Mouse (Mus musculus) hindbrain, postnatal 0 days (tissue): ENCODE measurements around the gene Ndufb8. TPM values are rescaled to one million over a fixed set of nuclear protein-coding genes. Genes with fewer than 3 reads are reported as not detected.

ENCODE experiments used
- ATAC-seq: fragments of 200-750 bp; cut with Nextera tagmentation; 2 replicates; pipeline ENCODE4 v1.8.0; 2017; ENCODE audit warnings: mild to moderate bottlenecking, moderate TSS enrichment, moderate library complexity
- DNase-seq: peaks from one replicate; pipeline ENCODE4 v3.0.0-alpha.2; 2015; ENCODE audit warnings: low spot score
- H3K27ac ChIP-seq: fragments of 300-500 bp; sonication (generic); 2 replicates; pipeline ENCODE4 v1.5.1; 2014; ENCODE audit warnings: mild to moderate bottlenecking
- H3K27me3 ChIP-seq: fragments of 300-500 bp; sonication (generic); 2 replicates; pipeline ENCODE4 v1.6.1; 2014; ENCODE audit warnings: low read length, mixed read lengths; ENCODE audit not compliant: insufficient read depth
- H3K36me3 ChIP-seq: fragments of 300-500 bp; sonication (generic); 2 replicates; pipeline ENCODE4 v1.6.1; 2014; ENCODE audit warnings: low read length, mixed read lengths; ENCODE audit not compliant: insufficient read depth
- H3K4me1 ChIP-seq: fragments of 300-500 bp; sonication (generic); 2 replicates; pipeline ENCODE4 v1.6.1; 2014; ENCODE audit warnings: antibody characterized with exemption, low read length, mixed read lengths; ENCODE audit not compliant: insufficient read depth
- H3K4me2 ChIP-seq: fragments of 300-500 bp; sonication (generic); 2 replicates; pipeline ENCODE4 v1.6.1; 2014; ENCODE audit warnings: low read depth, mild to moderate bottlenecking, low read length, moderate library complexity, mixed read lengths
- H3K4me3 ChIP-seq: fragments of 300-500 bp; sonication (generic); 2 replicates; pipeline ENCODE4 v1.5.1; 2014; ENCODE audit warnings: low read length
- H3K9ac ChIP-seq: fragments of 300-500 bp; sonication (generic); replicated peaks from 2 replicates; pipeline ENCODE4 v1.6.1; 2014; ENCODE audit warnings: mild to moderate bottlenecking, low read length, moderate library complexity, mixed read lengths
- H3K9me3 ChIP-seq: fragments of 300-500 bp; sonication (generic); 2 replicates; pipeline ENCODE4 v1.6.1; 2016; ENCODE audit warnings: low read length, mixed read lengths
- CTCF ChIP-seq: IDR thresholded peaks from 2 replicates; pipeline ENCODE4 v1.5.1; 2016; ENCODE audit warnings: antibody characterized with exemption, control low read depth, low read depth
- WGBS: fragments of 180-500 bp; shearing (Covaris S2); extraction: QIAGEN DNeasy Blood & Tissue Kit; methylation state at CpG from one replicate; pipeline ENCODE4 v1.1.7; 2014; 5-methylcytosine and 5-hydroxymethylcytosine counted together
- polyA plus RNA-seq: library from polyadenylated mRNA; unstranded; fragments of >200 nt; fragmentation: Nextera tagmentation; extraction: Ambion mirVana; gene quantifications from 2 replicates; pipeline ENCODE4 v1.2.1, GENCODE M21; 2015
- total RNA-seq: library from RNA; depleted of rRNA; stranded (reverse); fragments of >200 nt; gene quantifications from 2 replicates; pipeline ENCODE4 v1.2.3, GENCODE M21; 2014; rRNA removed

Ndufb8 gene
- total and polyA plus RNA-seq, 2 experiments from 2014 or later: 500 to 959 TPM

DNA sequence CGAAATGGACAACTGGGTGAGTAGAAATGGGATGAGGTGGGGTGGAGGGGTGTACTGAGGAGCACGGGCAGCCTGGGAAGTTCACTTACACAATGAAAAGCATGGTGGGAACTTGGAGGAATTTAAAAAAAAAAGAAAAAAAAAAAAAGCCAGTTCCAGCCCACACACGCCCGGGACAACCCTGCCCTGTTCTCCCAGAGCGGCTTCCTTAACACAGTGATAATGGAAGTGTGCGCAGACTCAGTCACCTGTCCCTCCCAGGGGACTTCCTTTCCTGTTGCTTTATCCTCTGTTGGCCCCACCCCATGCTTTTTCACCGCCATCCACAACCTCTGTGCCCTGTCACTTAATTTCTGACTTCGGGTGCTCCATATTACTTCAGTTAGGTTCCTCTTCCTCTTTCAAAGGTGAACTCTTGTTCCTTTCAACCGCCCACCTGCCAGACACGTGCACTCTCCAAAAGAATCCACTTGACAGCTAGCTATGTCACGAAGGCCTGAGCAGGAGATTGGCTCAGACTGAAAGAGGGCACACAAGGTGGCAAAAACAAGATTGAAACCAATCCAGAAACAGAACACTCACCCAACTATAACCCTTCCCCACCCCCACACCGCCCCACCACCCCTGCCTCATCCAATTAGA is 44.6 kb downstream of the Ndufb8 start:
- H3K27me3 ChIP-seq: peaks cover 68% of the 10 kb centered on the region
- ATAC-seq (no peak), DNase-seq (no peak)
- WGBS: 6% methylated on average over 12 of the region's 12 CpGs
- H3K9ac ChIP-seq: no peak overlapping the region
- no peak for TF ChIP-seq CTCF
- peaks cover 4% of the 10 kb centered on the region for H3K4me1 ChIP-seq
- H3K36me3 ChIP-seq: no peaks in the 10 kb centered on the region
- H3K4me2 ChIP-seq: peak overlapping the region; percentile 76
- peak overlapping the region; percentile 45; the same call in 1 of the 2 replicates for H3K4me3 ChIP-seq
- H3K27ac ChIP-seq: no peak overlapping the region
- H3K9me3 ChIP-seq: no peaks in the 10 kb centered on the region

DNA sequence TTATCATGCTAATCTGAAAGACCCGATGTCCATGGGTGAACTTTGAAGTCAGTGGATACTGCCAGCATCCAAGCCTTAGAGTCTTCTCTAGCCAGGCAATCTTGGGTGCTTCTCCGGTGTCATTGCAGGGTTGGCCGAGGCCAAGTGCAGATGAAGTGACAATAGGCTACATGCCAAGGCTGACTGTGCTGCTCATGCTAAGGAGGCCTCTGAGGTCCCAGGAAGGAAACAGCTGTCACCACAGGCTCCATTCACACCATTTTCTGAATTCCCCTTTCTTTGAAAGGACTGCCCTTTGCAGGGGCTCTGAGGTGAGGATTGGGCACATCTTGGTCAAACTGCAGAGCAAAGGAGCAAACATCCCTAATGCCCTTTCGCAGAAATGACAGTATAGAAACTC is 52.5 kb downstream of the Ndufb8 start:
- H3K36me3 ChIP-seq: no peaks in the 10 kb centered on the region
- DNase-seq (no peak), ATAC-seq (no peak)
- no peak for TF ChIP-seq CTCF
- no peaks in the 10 kb centered on the region for H3K9me3 ChIP-seq
- H3K4me2 ChIP-seq: no peak overlapping the region
- 70% methylated on average over 4 of the region's 4 CpGs for WGBS
- H3K4me3 ChIP-seq: no peak overlapping the region
- H3K27ac ChIP-seq: no peak overlapping the region
- no peak overlapping the region for H3K9ac ChIP-seq
- no peaks in the 10 kb centered on the region for H3K4me1 ChIP-seq
- peaks cover 28% of the 10 kb centered on the region for H3K27me3 ChIP-seq

DNA sequence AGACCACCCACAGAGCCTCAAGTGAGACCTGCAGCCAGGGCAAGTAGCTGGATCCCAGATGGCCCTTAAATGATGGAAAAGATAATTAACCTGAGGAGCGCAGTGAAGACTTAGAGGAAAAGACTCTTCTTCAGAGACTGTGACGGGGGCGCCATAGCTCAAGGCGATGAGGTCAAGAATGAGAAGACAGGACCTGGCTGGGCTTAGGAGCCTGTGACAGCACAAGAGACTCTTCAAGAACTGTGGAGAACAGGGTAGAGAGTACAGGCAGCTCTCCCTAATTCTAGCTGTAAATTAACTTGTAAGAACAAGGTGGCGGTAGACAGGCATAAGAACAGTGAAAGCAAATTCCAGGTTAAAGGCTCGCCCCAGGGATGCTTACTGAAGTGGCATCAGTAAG is 53.3 kb downstream of the Ndufb8 start:
- H3K36me3 ChIP-seq: no peaks in the 10 kb centered on the region
- H3K27me3 ChIP-seq: peaks cover 24% of the 10 kb centered on the region
- H3K9me3 ChIP-seq: no peaks in the 10 kb centered on the region
- TF ChIP-seq CTCF: no peak
- no peak overlapping the region for H3K4me2 ChIP-seq
- no peaks in the 10 kb centered on the region for H3K4me1 ChIP-seq
- no peak overlapping the region for H3K27ac ChIP-seq
- no peak for DNase-seq
- 86% methylated on average over 6 of the region's 6 CpGs for WGBS
- H3K9ac ChIP-seq: no peak overlapping the region
- ATAC-seq: no peak
- no peak overlapping the region for H3K4me3 ChIP-seq

DNA sequence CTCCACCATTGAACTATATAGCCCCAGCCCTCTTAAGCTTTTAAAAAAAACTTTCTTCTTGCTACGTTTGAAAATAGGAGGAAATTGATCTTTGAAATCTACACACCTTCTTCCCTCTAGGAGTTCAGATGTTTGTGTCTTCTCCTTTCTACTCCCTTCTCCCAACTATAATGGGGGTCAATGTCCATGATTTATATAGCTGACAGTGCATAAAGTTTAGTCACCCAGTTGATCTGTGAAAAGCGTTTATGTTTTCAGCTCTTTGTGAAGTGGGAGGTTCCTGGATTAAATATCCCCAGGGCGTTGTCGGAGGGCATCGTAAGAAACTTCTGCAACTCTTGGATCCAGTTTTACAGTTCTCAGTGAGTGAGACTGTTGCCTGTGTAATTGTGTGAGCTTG is 55.0 kb downstream of the Ndufb8 start:
- TF ChIP-seq CTCF: no peak
- H3K36me3 ChIP-seq: no peaks in the 10 kb centered on the region
- 54% methylated on average over 5 of the region's 5 CpGs for WGBS
- H3K9ac ChIP-seq: no peak overlapping the region
- H3K27me3 ChIP-seq: peaks cover 31% of the 10 kb centered on the region
- ATAC-seq (no peak), DNase-seq (no peak)
- no peak overlapping the region for H3K4me3 ChIP-seq
- no peak overlapping the region for H3K27ac ChIP-seq
- no peaks in the 10 kb centered on the region for H3K9me3 ChIP-seq
- no peaks in the 10 kb centered on the region for H3K4me1 ChIP-seq
- no peak overlapping the region for H3K4me2 ChIP-seq

DNA sequence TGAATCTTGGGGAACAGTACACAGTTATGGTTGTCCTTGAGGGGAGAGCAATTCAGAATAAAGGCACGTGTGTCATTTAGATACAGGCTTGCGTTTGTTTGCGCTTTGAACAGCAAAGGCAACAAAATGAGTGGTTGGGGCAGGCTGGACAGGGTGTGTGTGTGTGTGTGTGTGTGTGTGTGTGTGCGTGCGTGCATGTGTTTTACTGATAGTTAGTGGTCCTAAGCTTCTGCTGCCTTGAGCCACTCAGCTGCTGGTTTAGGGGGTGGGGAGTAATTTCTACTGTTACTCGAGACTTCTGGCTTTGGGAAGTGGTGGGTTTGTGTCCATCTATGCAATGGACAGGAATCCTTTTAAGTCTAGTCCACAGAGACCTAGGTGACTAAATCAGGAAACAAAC is 56.3 kb downstream of the Ndufb8 start:
- DNase-seq (no peak), ATAC-seq (no peak)
- H3K27ac ChIP-seq: no peak overlapping the region
- no peaks in the 10 kb centered on the region for H3K9me3 ChIP-seq
- 64% methylated on average over 6 of the region's 6 CpGs for WGBS
- no peaks in the 10 kb centered on the region for H3K4me1 ChIP-seq
- H3K36me3 ChIP-seq: no peaks in the 10 kb centered on the region
- H3K9ac ChIP-seq: no peak overlapping the region
- TF ChIP-seq CTCF: no peak
- H3K27me3 ChIP-seq: peaks cover 41% of the 10 kb centered on the region
- H3K4me2 ChIP-seq: no peak overlapping the region
- no peak overlapping the region for H3K4me3 ChIP-seq

Other genes with a start within 250 kb of the Ndufb8 start
- gene Scd4, start 222.3 kb downstream of the Ndufb8 start, total RNA-seq: 0.84 and 1.5 TPM in 2 replicates
- 0.09 and 0.16 TPM in 2 replicates for gene Scd4, start 222.3 kb downstream of the Ndufb8 start, polyA plus RNA-seq
- gene Scd1, start 147.6 kb downstream of the Ndufb8 start, total RNA-seq: 57.9 and 67.3 TPM in 2 replicates
- gene Scd1, start 147.6 kb downstream of the Ndufb8 start, polyA plus RNA-seq: 11.7 and 13.2 TPM in 2 replicates
- 0.14 and 1.4 TPM in 2 replicates for gene Wnt8b, start 62.0 kb downstream of the Ndufb8 start, total RNA-seq
- not detected in 2 replicates for gene Wnt8b, start 62.0 kb downstream of the Ndufb8 start, polyA plus RNA-seq
- gene Sec31b, start 9.6 kb downstream of the Ndufb8 start, total RNA-seq: 0.36 and 0.63 TPM in 2 replicates
- gene Sec31b, start 9.6 kb downstream of the Ndufb8 start, polyA plus RNA-seq: 0.32 and 0.33 TPM in 2 replicates
- gene Gm20538, start 2.6 kb downstream of the Ndufb8 start, total RNA-seq: not detected in 2 replicates
- gene Gm20538, start 2.6 kb downstream of the Ndufb8 start, polyA plus RNA-seq: not detected in 2 replicates
- gene Hif1an, start 7.4 kb upstream of the Ndufb8 start, total RNA-seq: 10.2 and 12.7 TPM in 2 replicates
- 18.1 and 19.4 TPM in 2 replicates for gene Hif1an, start 7.4 kb upstream of the Ndufb8 start, polyA plus RNA-seq
- gene Pax2, start 200.6 kb upstream of the Ndufb8 start, total RNA-seq: 8.1 and 9.0 TPM in 2 replicates
- gene Pax2, start 200.6 kb upstream of the Ndufb8 start, polyA plus RNA-seq: 9.6 and 11.2 TPM in 2 replicates